Mouse (Mus musculus) kidney, postnatal 0 days (tissue): Measurements from ENCODE around the gene Asic2. TPM values are rescaled to one million over a fixed set of nuclear protein-coding genes. Genes with fewer than 3 reads are reported as not detected.

Source experiments
- ATAC-seq: fragments of 200-750 bp; cut with Nextera tagmentation; replicated peaks from 2 replicates; pipeline ENCODE4 v1.8.0; 2017; ENCODE audit warnings: low read depth, moderate number of reproducible peaks, moderate TSS enrichment, moderate library complexity; ENCODE audit not compliant: low FRiP score
- DNase-seq: peaks from one replicate; pipeline ENCODE4 v3.0.0-alpha.2; 2016; ENCODE audit warnings: low spot score
- H3K27ac ChIP-seq: fragments of 300-500 bp; sonication (generic); 2 replicates; pipeline ENCODE4 v1.5.1; 2014; ENCODE audit warnings: mild to moderate bottlenecking
- H3K27me3 ChIP-seq: fragments of 300-500 bp; sonication (generic); 2 replicates; pipeline ENCODE4 v1.6.1; 2014; ENCODE audit warnings: low read length, mixed read lengths; ENCODE audit not compliant: insufficient read depth
- H3K36me3 ChIP-seq: fragments of 300-500 bp; sonication (generic); 2 replicates; pipeline ENCODE4 v1.6.1; 2014; ENCODE audit warnings: low read length, mixed read lengths; ENCODE audit not compliant: insufficient read depth
- H3K4me1 ChIP-seq: fragments of 300-500 bp; sonication (generic); replicated peaks from 2 replicates; pipeline ENCODE4 v1.6.1; 2014; ENCODE audit warnings: antibody characterized with exemption, low read length, mixed read lengths; ENCODE audit not compliant: insufficient read depth
- H3K4me2 ChIP-seq: fragments of 300-500 bp; sonication (generic); 2 replicates; pipeline ENCODE4 v1.6.1; 2014; ENCODE audit warnings: mild to moderate bottlenecking, low read length, moderate library complexity, mixed read lengths
- H3K4me3 ChIP-seq: fragments of 300-500 bp; sonication (generic); replicated peaks from 2 replicates; pipeline ENCODE4 v1.5.1; 2014; ENCODE audit warnings: low read depth, low read length
- H3K9ac ChIP-seq: fragments of 300-500 bp; sonication (generic); 2 replicates; pipeline ENCODE4 v1.6.1; 2014; ENCODE audit warnings: low read depth, low read length
- H3K9me3 ChIP-seq: fragments of 300-500 bp; sonication (generic); replicated peaks from 2 replicates; pipeline ENCODE4 v1.6.1; 2016; ENCODE audit warnings: low read length, inconsistent platforms, mixed read lengths
- CTCF ChIP-seq: IDR thresholded peaks from 2 replicates; pipeline ENCODE4 v1.5.1; 2016; ENCODE audit warnings: antibody characterized with exemption, low read depth, mild to moderate bottlenecking, moderate library complexity
- WGBS: fragments of 180-500 bp; shearing (Covaris S2); extraction: QIAGEN DNeasy Blood & Tissue Kit; methylation state at CpG from one replicate; pipeline ENCODE4 v1.1.7; 2014; 5-methylcytosine and 5-hydroxymethylcytosine counted together
- polyA plus RNA-seq: library from polyadenylated mRNA; unstranded; fragments of >200 nt; fragmentation: Nextera tagmentation; extraction: Ambion mirVana; gene quantifications from 2 replicates; pipeline ENCODE4 v1.2.1, GENCODE M21; 2015

Asic2 gene
- polyA plus RNA-seq, 1 experiment from 2014 or later: 2.6 TPM

DNA sequence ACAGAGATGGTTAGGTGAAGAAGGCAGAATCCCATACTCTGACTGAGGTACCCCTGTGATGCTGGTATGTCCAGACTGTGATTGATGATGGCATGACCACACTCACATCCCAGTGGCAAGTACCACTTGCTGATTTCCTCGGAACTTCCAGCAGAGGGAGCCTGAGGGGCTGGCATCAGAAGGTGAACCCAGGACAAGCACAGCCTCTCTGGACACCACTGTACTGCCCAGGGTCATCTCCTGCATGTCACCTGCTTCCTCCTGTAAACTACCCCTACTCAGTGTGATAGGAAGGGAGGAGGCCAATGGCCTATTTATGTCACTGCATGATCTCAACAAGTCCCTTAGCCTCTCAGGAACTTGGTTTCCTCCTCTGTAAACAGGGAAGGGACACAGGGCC lies 27.3 kb downstream of the Asic2 start:
- ATAC-seq (no peak), DNase-seq (peak; percentile 17)
- no peak overlapping the region for H3K9ac ChIP-seq
- no peaks in the 10 kb centered on the region for H3K27me3 ChIP-seq
- no peak overlapping the region for H3K4me2 ChIP-seq
- 29% methylated on average over 1 of the region's 1 CpGs for WGBS
- no peaks in the 10 kb centered on the region for H3K36me3 ChIP-seq
- H3K4me1 ChIP-seq: no peaks in the 10 kb centered on the region
- TF ChIP-seq CTCF: peak; percentile 65
- no peaks in the 10 kb centered on the region for H3K9me3 ChIP-seq
- no peak overlapping the region for H3K4me3 ChIP-seq
- H3K27ac ChIP-seq: no peak overlapping the region

DNA sequence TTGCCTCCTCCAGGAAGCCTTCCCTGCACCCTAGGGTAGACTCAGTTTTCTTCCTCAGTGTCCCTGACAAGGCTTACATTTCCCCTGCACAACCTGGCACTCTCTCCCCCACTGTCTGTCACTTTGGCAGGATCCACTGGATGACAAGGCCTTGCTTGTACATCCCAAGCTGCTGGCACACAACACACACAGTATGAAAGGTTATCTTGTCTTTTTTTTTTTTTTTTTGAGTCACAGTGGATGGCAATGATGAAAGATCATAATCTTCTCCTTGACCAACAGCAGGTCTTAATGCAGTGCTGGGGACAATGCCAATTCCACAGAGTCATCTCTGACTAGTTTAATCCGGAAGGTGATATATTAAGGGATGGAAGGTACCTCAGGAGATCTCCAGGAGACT lies 30.7 kb downstream of the Asic2 start:
- Histone ChIP-seq H3K4me2 (no peak overlapping the region), H3K36me3 (no peaks in the 10 kb centered on the region), H3K9ac (no peak overlapping the region), H3K27ac (no peak overlapping the region), H3K4me1 (no peaks in the 10 kb centered on the region), H3K9me3 (no peaks in the 10 kb centered on the region), H3K4me3 (no peak overlapping the region), H3K27me3 (no peaks in the 10 kb centered on the region)
- 85% methylated on average over 1 of the region's 1 CpGs for WGBS
- DNase-seq (no peak), ATAC-seq (no peak)
- TF ChIP-seq CTCF: no peak

- Histone ChIP-seq H3K4me2 (no peak overlapping the region), H3K4me1 (no peaks in the 10 kb centered on the region), H3K36me3 (no peaks in the 10 kb centered on the region), H3K27me3 (no peaks in the 10 kb centered on the region), H3K9me3 (no peaks in the 10 kb centered on the region), H3K4me3 (no peak overlapping the region), H3K9ac (no peak overlapping the region), H3K27ac (no peak overlapping the region)
- DNase-seq: no peak
- no peak for ATAC-seq
- TF ChIP-seq CTCF: no peak
Measured at GRCm38 (mm10) chr11:81926393-81926792, 41.9 kb downstream of the Asic2 start.

DNA sequence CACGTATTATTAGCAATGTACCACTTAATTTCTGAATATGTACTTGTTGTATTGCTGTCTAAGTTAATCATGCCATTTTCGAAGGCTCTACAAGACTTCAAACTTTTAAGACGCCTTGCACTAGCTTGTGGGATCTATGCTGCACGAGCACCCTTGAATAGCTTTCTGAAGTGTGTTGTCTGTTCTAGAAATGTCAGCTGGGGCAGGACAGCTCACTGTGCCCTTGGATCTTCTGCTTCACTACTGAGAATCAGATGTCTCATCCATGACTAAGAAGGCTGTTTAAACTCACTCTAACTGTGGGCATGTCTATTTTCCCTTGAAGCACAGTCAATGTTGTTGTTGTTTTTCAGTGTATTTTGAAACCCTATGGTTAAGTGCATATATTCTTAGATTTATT lies 44.6 kb downstream of the Asic2 start:
- Histone ChIP-seq H3K4me2 (no peak overlapping the region), H3K27me3 (no peaks in the 10 kb centered on the region), H3K4me3 (no peak overlapping the region), H3K9ac (no peak overlapping the region), H3K9me3 (no peaks in the 10 kb centered on the region), H3K4me1 (no peaks in the 10 kb centered on the region), H3K27ac (no peak overlapping the region), H3K36me3 (no peaks in the 10 kb centered on the region)
- no peak for ATAC-seq
- no peak for TF ChIP-seq CTCF
- DNase-seq: no peak
- WGBS: 90% methylated on average over 4 of the region's 4 CpGs

GRCm38 (mm10) chr11:81923096-81923495 lies 45.2 kb downstream of the Asic2 start:
- no peak for TF ChIP-seq CTCF
- Histone ChIP-seq H3K27ac (no peak overlapping the region), H3K36me3 (no peaks in the 10 kb centered on the region), H3K27me3 (no peaks in the 10 kb centered on the region), H3K9ac (no peak overlapping the region), H3K4me3 (no peak overlapping the region), H3K4me2 (no peak overlapping the region), H3K4me1 (no peaks in the 10 kb centered on the region), H3K9me3 (no peaks in the 10 kb centered on the region)
- DNase-seq: no peak
- WGBS: 83% methylated on average over 2 of the region's 2 CpGs
- ATAC-seq: no peak

GRCm38 (mm10) chr11:81915501-81915900 lies 52.8 kb downstream of the Asic2 start:
- no peak for TF ChIP-seq CTCF
- Histone ChIP-seq H3K27me3 (no peaks in the 10 kb centered on the region), H3K9me3 (no peaks in the 10 kb centered on the region), H3K4me3 (no peak overlapping the region), H3K9ac (no peak overlapping the region), H3K4me1 (no peaks in the 10 kb centered on the region), H3K4me2 (no peak overlapping the region), H3K36me3 (no peaks in the 10 kb centered on the region), H3K27ac (no peak overlapping the region)
- DNase-seq: no peak
- 46% methylated on average over 6 of the region's 6 CpGs for WGBS
- ATAC-seq: no peak

- Histone ChIP-seq H3K4me3 (no peak overlapping the region), H3K9me3 (no peaks in the 10 kb centered on the region), H3K4me1 (no peaks in the 10 kb centered on the region), H3K36me3 (no peaks in the 10 kb centered on the region), H3K4me2 (no peak overlapping the region), H3K9ac (no peak overlapping the region), H3K27me3 (no peaks in the 10 kb centered on the region), H3K27ac (no peak overlapping the region)
- no peak for ATAC-seq
- no peak for TF ChIP-seq CTCF
- 73% methylated on average over 4 of the region's 4 CpGs for WGBS
- DNase-seq: no peak
Measured at GRCm38 (mm10) chr11:81913071-81913470, 55.2 kb downstream of the Asic2 start.
